Mouse (Mus musculus) embryonic facial prominence, embryonic 14.5 days (tissue): ENCODE measurements around the gene Slc19a1. TPM values are rescaled to one million over a fixed set of nuclear protein-coding genes. Genes with fewer than 3 reads are reported as not detected.

Experiments used
- ATAC-seq: fragments of 200-750 bp; cut with Nextera tagmentation; 2 replicates; pipeline ENCODE4 v1.8.0; 2017; ENCODE audit warnings: low read depth, moderate number of reproducible peaks, moderate TSS enrichment
- DNase-seq: peaks from one replicate; pipeline ENCODE4 v3.0.0-alpha.2; 2015; ENCODE audit warnings: low spot score
- H3K27ac ChIP-seq: fragments of 300-500 bp; sonication (generic); replicated peaks from 2 replicates; pipeline ENCODE4 v1.5.1; 2014; ENCODE audit warnings: low read depth, mild to moderate bottlenecking, low read length, moderate library complexity
- H3K27me3 ChIP-seq: fragments of 300-500 bp; sonication (generic); replicated peaks from 2 replicates; pipeline ENCODE4 v1.6.1; 2014; ENCODE audit warnings: low read length; ENCODE audit not compliant: control insufficient read depth, insufficient read depth
- H3K36me3 ChIP-seq: fragments of 300-500 bp; sonication (generic); 2 replicates; pipeline ENCODE4 v1.6.1; 2014; ENCODE audit warnings: low read length, mixed read lengths; ENCODE audit not compliant: control insufficient read depth, insufficient read depth
- H3K4me1 ChIP-seq: fragments of 300-500 bp; sonication (generic); 2 replicates; pipeline ENCODE4 v1.6.1; 2014; ENCODE audit warnings: antibody characterized with exemption, low read length; ENCODE audit not compliant: control insufficient read depth, insufficient read depth
- H3K4me2 ChIP-seq: fragments of 300-500 bp; sonication (generic); 2 replicates; pipeline ENCODE4 v1.6.1; 2014; ENCODE audit warnings: low read depth, mild to moderate bottlenecking, low read length, moderate library complexity, mixed read lengths
- H3K4me3 ChIP-seq: fragments of 300-500 bp; sonication (generic); 2 replicates; pipeline ENCODE4 v1.5.1; 2014; ENCODE audit warnings: low read depth, mild to moderate bottlenecking, low read length
- H3K9ac ChIP-seq: fragments of 300-500 bp; sonication (generic); 2 replicates; pipeline ENCODE4 v1.6.1; 2014; ENCODE audit warnings: low read depth, mild to moderate bottlenecking, low read length, moderate library complexity, mixed read lengths
- H3K9me3 ChIP-seq: fragments of 300-500 bp; sonication (generic); 2 replicates; pipeline ENCODE4 v1.6.1; 2016; ENCODE audit warnings: low read length; ENCODE audit not compliant: control insufficient read depth
- WGBS: fragments of 180-500 bp; shearing (Covaris S2); extraction: QIAGEN DNeasy Blood & Tissue Kit; methylation state at CpG from one replicate; pipeline ENCODE4 v1.1.7; 2014; 5-methylcytosine and 5-hydroxymethylcytosine counted together
- polyA plus RNA-seq: library from polyadenylated mRNA; unstranded; fragments of >200 nt; fragmentation: Nextera tagmentation; extraction: Ambion mirVana; gene quantifications from 2 replicates; pipeline ENCODE4 v1.2.1, GENCODE M21; 2014

Slc19a1 gene
- polyA plus RNA-seq, 1 experiment from 2014 or later: 27.8 TPM

GRCm38 (mm10) chr10:77095666-77096065 lies 63.6 kb downstream of the Slc19a1 start:
- Histone ChIP-seq H3K9me3 (peaks cover 11% of the 10 kb centered on the region), H3K27me3 (no peaks in the 10 kb centered on the region), H3K4me3 (no peak overlapping the region), H3K4me2 (no peak overlapping the region), H3K36me3 (0 out of 2 replicates have a peak, but pooled peaks cover 4% of the 10 kb centered on the region), H3K4me1 (peaks cover 5% of the 10 kb centered on the region; the same call in 1 of the 2 replicates), H3K27ac (no peak overlapping the region), H3K9ac (no peak overlapping the region)
- ATAC-seq (no peak), DNase-seq (no peak)
- 85% methylated on average over 3 of the region's 3 CpGs for WGBS

DNA sequence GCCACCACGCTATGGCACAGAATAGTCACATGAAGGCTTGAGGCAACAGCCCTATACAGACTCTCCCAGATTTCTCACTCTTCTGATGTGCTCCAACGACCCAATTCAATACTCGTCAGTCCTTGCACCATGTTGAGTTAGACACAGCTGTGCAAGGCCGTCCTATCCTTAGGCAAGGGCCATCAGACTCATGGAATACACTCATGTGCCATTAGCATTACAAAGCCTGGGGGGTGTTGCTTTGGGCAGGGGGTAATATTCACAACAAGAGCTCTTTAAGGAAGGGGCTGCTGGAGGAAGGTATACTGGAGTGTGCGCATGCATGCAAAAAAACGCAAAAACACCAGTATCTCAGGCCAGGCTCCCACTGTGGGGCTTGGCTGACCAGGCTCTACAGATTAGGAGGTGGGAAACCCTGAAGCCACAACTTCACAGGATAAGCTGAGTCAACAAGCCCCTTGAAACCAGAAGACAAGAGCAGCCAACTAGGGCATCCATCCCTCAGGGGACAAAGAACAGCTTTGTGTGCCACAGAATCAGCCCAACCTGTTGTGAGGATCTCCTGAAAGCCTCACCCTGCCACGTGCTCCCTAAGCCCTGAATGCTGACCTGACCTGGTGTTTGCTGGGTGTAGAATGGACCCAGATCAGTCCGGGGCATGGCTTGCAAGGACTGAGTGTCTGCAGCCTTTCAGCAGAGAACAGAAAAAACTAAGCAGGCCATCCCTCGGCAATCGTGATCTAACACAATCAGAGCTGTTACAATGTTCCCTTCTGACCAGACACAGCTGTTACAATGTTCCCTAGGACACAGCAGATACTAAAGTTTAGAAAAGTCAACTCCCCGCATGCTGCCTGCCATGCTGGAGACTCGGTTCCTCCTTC lies 65.2 kb downstream of the Slc19a1 start:
- Histone ChIP-seq H3K36me3 (0 out of 2 replicates have a peak, but pooled peaks cover 4% of the 10 kb centered on the region), H3K9ac (no peak overlapping the region), H3K9me3 (peaks cover 11% of the 10 kb centered on the region), H3K4me1 (peaks cover 5% of the 10 kb centered on the region; the same call in 1 of the 2 replicates), H3K4me2 (no peak overlapping the region), H3K27ac (peak overlapping the region; percentile 44), H3K4me3 (no peak overlapping the region), H3K27me3 (no peaks in the 10 kb centered on the region)
- ATAC-seq: no peak
- DNase-seq: no peak
- 67% methylated on average over 12 of the region's 12 CpGs for WGBS

GRCm38 (mm10) chr10:77097890-77098200 lies 65.8 kb downstream of the Slc19a1 start:
- Histone ChIP-seq H3K4me1 (peaks cover 5% of the 10 kb centered on the region; the same call in 1 of the 2 replicates), H3K4me2 (no peak overlapping the region), H3K4me3 (no peak overlapping the region), H3K27ac (no peak overlapping the region), H3K9ac (no peak overlapping the region), H3K27me3 (no peaks in the 10 kb centered on the region), H3K36me3 (0 out of 2 replicates have a peak, but pooled peaks cover 4% of the 10 kb centered on the region), H3K9me3 (peaks cover 7% of the 10 kb centered on the region)
- 68% methylated on average over 4 of the region's 4 CpGs for WGBS
- DNase-seq: peak; percentile 56
- peak; percentile 60 for ATAC-seq

GRCm38 (mm10) chr10:77098619-77099018 lies 66.6 kb downstream of the Slc19a1 start:
- WGBS: 80% methylated on average over 2 of the region's 2 CpGs
- Histone ChIP-seq H3K4me2 (no peak overlapping the region), H3K36me3 (0 out of 2 replicates have a peak, but pooled peaks cover 4% of the 10 kb centered on the region), H3K9ac (no peak overlapping the region), H3K9me3 (peaks cover under 1% of the 10 kb centered on the region; the same call in 1 of the 2 replicates), H3K27me3 (no peaks in the 10 kb centered on the region), H3K27ac (no peak overlapping the region), H3K4me3 (no peak overlapping the region), H3K4me1 (peaks cover 5% of the 10 kb centered on the region; the same call in 1 of the 2 replicates)
- DNase-seq: no peak
- no peak for ATAC-seq

- ATAC-seq: no peak
- Histone ChIP-seq H3K36me3 (0 out of 2 replicates have a peak, but pooled peaks cover 4% of the 10 kb centered on the region), H3K27ac (no peak overlapping the region), H3K4me3 (no peak overlapping the region), H3K9ac (no peak overlapping the region), H3K9me3 (no peaks in the 10 kb centered on the region), H3K4me2 (no peak overlapping the region), H3K4me1 (peaks cover 5% of the 10 kb centered on the region; the same call in 1 of the 2 replicates), H3K27me3 (no peaks in the 10 kb centered on the region)
- WGBS: 62% methylated on average over 4 of the region's 4 CpGs
- no peak for DNase-seq
Measured at GRCm38 (mm10) chr10:77099777-77100176, 67.7 kb downstream of the Slc19a1 start.

DNA sequence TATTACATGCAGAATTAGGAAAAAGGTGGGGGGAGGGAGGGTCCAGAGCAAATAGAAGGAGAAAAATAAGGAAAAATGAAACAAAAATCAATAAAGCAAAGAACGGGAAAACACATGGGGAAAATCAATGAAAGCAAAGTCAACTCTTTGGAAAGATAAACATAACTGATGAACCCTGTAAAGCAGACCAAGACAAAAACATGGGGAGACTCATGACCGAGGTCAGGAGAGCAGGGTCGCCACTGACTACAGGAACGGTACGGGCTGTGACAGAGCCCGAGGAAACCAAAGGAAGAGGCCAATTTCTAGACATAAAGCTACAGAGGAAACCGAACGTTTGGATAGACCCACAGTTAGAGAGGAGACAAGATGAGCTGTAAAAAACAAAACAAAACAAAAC lies 71.6 kb downstream of the Slc19a1 start:
- H3K36me3 ChIP-seq: no peaks in the 10 kb centered on the region
- no peak overlapping the region for H3K4me3 ChIP-seq
- no peak overlapping the region for H3K4me2 ChIP-seq
- ATAC-seq (no peak), DNase-seq (no peak)
- H3K9me3 ChIP-seq: no peaks in the 10 kb centered on the region
- no peaks in the 10 kb centered on the region for H3K4me1 ChIP-seq
- no peaks in the 10 kb centered on the region for H3K27me3 ChIP-seq
- H3K9ac ChIP-seq: no peak overlapping the region
- 48% methylated on average over 8 of the region's 8 CpGs for WGBS
- no peak overlapping the region for H3K27ac ChIP-seq

DNA sequence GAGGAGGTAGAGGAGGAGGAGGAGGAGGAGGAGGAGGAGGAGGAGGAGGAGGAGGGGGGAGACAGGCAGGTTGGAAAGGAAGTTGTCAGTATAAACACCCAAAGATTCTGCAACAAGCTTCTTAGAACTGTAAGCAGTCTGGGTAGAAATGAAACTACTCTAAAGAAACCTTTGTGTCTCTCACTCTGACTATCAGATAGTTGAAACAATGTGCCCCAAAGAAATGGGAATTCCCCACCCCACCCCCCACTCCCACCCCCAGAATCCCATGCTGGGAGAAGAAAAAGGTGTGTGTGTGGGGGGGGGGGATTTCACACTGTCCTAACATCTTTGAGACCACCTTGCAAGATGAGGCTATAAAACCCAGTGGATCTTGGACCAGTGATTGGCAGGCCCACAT lies 72.3 kb downstream of the Slc19a1 start:
- Histone ChIP-seq H3K4me1 (no peaks in the 10 kb centered on the region), H3K9me3 (no peaks in the 10 kb centered on the region), H3K27me3 (no peaks in the 10 kb centered on the region), H3K27ac (no peak overlapping the region), H3K36me3 (no peaks in the 10 kb centered on the region), H3K4me3 (no peak overlapping the region), H3K4me2 (no peak overlapping the region), H3K9ac (no peak overlapping the region)
- DNase-seq: no peak
- no peak for ATAC-seq

GRCm38 (mm10) chr10:77108106-77108505 lies 76.1 kb downstream of the Slc19a1 start:
- Histone ChIP-seq H3K4me3 (no peak overlapping the region), H3K9me3 (no peaks in the 10 kb centered on the region), H3K9ac (no peak overlapping the region), H3K4me1 (no peaks in the 10 kb centered on the region; the same call in 1 of the 2 replicates), H3K27me3 (no peaks in the 10 kb centered on the region), H3K27ac (no peak overlapping the region), H3K4me2 (no peak overlapping the region), H3K36me3 (no peaks in the 10 kb centered on the region)
- DNase-seq: no peak
- WGBS: 63% methylated on average over 3 of the region's 4 CpGs
- no peak for ATAC-seq

DNA sequence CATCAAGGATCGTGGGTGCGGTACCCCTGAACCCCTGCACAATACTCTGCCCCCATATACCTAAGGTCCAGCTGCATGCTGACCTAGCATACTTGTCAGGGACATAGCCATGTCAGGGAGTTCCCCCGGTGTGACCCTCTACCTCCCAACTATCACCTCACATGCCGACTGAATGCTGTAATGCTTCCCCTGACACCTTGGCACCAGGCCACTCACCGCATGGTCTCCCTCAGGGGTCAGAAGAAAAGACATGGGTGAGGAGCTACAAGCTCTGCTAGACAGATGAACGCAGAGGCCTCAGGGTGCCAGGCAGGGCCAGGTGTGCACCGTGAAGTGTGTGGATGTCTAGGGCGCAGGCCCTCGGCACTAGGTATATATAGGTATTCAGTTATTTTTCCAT lies 78.0 kb downstream of the Slc19a1 start:
- no peak for DNase-seq
- H3K27ac ChIP-seq: no peak overlapping the region

More for the DNA sequence above, 78.0 kb downstream of the Slc19a1 start:
- Histone ChIP-seq H3K4me1 (peaks cover 8% of the 10 kb centered on the region; the same call in 1 of the 2 replicates), H3K9ac (no peak overlapping the region), H3K4me2 (no peak overlapping the region), H3K4me3 (no peak overlapping the region), H3K9me3 (no peaks in the 10 kb centered on the region), H3K27me3 (no peaks in the 10 kb centered on the region), H3K36me3 (no peaks in the 10 kb centered on the region)
- ATAC-seq: no peak
- WGBS: 89% methylated on average over 9 of the region's 9 CpGs
